Mouse (Mus musculus) neural tube, embryonic 10.5 days (tissue): ENCODE measurements around the gene Nabp1.
"Not testable (repeated sequence)": the region's sequence is repeated elsewhere in the genome, so short reads cannot be mapped to it uniquely, and the experiment has no call there.

Experiments
- DNase-seq: peaks from one replicate; pipeline ENCODE4 v3.0.0-alpha.2; 2017; ENCODE audit warnings: low spot score; ENCODE audit errors: extremely low spot score

The Nabp1 gene

GRCm38 (mm10) chr1:51486291-51486690 lies 8.1 kb upstream of the Nabp1 start:
- DNase-seq = no peak

DNA sequence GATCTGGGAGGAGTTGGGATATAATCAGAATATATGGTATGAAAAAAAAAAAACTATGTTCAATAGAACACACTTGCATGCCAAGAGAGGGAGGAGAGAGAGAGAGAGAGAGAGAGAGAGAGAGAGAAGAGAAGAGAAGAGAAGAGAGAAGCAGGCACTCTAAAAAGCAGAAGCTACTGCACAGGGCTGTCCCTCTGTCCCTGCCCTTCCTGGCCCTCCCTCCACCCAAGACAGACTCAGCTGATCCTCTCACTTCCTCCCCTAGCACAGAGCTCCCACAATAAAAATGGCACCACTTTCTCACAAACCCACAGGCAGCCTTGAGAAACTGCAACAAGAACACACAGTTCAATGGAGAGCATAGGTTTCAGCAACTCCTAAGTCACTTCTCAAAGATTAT lies 2.2 kb upstream of the Nabp1 start:
- DNase-seq = no peak

- no peak for DNase-seq
These were observed 1.5 kb upstream of the Nabp1 start for GRCm38 (mm10) chr1:51479691-51480090.

GRCm38 (mm10) chr1:51479027-51479329 lies 753 bp upstream of the Nabp1 start:
- no peak for DNase-seq

DNA sequence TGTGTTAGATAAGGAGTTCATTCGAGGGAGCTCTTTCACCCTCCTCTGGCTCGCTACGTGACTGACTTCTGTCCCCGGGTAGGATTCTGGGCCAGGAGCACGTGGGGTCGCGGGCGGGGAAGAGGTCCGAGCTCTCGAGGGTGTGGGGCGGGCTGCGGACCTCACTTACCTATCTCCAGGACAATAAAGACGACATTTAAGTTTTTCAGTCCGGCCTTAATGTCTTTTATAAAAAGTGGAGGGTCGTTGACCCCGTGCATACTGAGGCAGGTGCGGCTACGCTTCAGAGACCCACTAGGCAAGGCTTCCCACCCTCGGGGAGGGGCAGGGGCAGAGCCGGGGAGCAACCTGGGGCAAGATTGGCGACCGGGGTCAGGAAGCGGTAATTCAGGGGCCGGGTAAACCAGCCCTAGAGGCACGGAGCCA lies 556 bp downstream of the Nabp1 start:
- peak; percentile 52 for DNase-seq

DNA sequence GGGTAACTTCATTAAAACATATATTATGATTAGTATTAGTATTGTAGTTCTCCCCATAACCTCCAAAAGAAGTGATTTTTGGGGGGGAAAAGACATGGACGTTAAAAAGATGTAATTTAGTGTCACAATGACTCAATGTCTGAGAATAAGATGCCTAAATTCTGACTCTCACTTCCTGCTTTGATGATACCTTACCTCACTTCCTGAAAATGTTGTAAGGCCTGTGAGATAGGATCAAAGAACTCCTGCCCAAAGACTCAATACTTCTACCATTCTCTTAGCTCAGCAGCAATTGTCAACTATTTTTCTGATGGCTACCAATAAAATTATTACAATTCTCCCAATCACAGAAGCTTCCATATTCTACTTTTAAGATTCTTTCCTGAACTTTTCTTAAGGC lies 1.8 kb downstream of the Nabp1 start:
- DNase-seq = no peak

GRCm38 (mm10) chr1:51468077-51468476 lies 10.1 kb downstream of the Nabp1 start:
- no peak for DNase-seq

DNA sequence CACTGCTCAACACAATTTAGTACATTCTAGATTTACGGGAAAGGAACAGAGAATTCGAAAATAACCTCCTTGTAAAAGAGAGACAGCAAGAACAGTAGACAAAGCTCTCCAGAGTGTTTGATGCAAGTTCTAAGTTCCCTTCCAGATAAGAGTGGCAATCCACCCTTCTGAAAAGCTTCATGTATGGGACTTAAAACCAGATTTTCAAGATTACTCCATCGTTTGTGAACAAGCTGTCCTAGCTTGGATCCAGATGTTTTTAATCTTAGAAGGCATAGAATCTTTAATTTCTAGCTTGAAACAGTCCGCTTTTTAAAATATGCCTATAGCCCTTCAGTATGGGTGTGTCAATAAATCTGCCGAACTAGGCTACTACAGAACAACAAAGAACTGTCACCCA lies 11.0 kb downstream of the Nabp1 start:
- no peak for DNase-seq

DNA sequence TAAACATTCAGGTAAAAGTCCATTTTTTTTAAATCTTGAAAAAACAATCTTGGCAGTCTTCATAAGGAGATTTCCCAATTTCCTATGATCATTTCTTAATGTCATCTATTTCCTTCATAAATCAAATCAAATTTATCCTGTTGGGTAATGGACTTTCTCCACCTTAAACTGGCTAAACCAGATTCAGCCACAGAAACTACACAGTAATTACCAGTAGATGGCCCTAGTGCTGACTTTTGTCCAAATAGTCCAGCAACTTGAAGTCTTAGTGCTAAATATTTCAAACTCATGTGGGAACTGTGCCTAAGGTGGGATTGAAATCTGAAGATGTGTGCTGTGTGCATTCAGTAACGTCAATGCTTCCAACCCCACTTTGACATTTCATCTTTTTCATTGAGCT lies 11.8 kb downstream of the Nabp1 start:
- DNase-seq = no peak

GRCm38 (mm10) chr1:51465285-51465684 lies 12.9 kb downstream of the Nabp1 start:
- no peak for DNase-seq

GRCm38 (mm10) chr1:51463038-51463437 lies 15.2 kb downstream of the Nabp1 start:
- DNase-seq = no peak

GRCm38 (mm10) chr1:51458731-51459450 lies 19.3 kb downstream of the Nabp1 start:
- DNase-seq = peak; percentile 27

DNA sequence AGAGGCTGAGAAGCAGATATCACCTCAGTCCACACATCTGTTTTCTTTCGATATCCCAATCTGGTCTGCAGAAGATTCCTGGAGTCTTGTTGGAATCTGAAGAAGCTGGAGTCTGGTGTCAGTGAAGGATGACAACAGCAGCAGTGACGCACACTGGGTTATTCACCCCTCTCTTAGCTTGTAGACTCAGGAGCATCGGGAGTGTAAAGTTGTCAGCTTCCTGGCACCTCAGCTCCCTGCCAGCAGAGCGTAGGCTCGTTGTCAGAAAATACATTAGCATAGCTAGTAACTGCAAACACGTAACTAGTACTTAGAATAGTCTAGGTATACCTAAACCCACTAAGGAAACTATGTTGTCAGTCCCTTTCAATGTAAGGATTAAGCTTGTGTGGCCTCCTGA lies 20.1 kb downstream of the Nabp1 start:
- no peak for DNase-seq

- DNase-seq = no peak
These were observed 21.0 kb downstream of the Nabp1 start for GRCm38 (mm10) chr1:51457249-51457648.

GRCm38 (mm10) chr1:51448789-51449188 lies 29.4 kb downstream of the Nabp1 start:
- DNase-seq = no peak

DNA sequence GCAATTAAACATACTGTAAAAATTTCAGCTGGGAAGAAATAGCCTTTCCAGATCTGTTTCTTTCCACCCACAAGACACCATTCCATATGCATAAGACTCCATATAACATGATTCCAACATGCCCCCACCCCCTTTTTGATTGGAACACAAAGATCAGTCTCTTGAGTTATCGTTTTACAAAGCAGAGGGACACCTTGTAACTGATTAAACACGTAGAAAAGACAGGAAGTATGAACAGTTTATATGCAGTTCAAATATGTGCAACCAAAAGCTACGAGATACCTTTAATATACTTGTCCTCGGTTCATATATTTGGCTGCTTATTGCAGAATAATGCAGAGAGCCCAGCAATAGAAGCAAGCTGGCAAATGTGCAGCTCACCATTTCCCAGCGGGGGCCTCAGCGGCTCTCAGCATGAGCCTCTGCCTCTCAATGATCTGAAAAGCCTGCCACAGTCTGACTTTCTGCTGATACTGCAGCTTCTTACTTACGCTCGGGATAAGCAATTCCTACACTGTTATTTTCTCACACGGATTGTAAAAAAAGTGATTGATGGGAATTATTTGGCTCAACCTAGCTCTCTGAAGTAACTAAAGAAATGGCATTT lies 32.3 kb downstream of the Nabp1 start:
- no peak for DNase-seq

DNA sequence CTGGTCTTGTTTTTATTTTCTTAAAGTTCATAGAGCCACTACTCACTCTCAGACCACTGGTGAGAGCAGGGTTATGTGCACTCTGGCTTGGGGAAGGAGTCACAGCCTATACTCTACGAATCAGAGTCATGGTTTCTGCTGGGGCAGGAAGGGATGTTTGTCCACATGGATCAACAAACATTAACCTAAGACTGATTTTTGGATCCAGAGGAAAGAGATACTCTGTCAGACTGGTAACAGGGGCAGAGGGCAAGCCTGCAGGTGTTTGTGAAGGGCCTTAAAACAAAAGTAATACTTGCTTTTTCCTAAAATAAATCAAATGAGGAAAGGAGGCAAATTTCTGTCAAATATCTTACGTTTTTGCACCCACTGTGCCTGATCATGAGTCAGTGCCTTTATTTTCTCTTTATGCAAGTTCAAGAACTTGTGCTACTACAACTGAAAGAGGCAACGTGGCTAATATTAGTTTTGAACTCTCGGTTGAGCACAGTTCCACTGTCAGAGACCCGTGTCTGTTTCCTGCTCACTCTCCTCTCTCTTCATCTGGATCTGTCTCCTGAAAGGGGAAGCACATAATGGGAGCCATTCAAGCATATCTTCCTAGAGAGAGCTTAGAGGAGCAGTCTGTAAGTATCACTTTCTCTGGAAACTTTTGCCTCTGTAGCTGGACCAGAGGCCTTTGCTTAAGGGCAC lies 32.9 kb downstream of the Nabp1 start:
- DNase-seq = no peak

DNA sequence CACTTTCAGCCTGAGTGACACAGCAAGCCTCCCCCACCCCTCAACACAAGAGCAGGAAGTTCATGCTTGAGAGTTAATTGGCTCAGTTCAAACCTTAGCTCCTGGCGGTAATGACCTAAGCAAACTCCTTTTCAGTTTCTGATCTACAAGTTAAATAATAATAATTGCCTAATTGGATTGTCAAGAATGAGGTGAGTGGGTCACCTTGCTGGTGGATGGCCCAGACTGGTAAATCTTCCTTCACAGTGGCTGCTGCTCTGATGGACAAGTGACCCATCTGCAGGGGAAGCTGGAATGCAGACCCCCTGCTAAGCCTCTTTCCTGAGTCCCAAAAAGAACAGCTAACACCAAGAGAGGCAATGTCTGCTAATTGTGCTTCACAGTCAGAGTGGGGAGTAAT lies 48.5 kb downstream of the Nabp1 start:
- no peak for DNase-seq

- no peak for DNase-seq
These were observed 51.9 kb downstream of the Nabp1 start for GRCm38 (mm10) chr1:51426298-51426697.

DNA sequence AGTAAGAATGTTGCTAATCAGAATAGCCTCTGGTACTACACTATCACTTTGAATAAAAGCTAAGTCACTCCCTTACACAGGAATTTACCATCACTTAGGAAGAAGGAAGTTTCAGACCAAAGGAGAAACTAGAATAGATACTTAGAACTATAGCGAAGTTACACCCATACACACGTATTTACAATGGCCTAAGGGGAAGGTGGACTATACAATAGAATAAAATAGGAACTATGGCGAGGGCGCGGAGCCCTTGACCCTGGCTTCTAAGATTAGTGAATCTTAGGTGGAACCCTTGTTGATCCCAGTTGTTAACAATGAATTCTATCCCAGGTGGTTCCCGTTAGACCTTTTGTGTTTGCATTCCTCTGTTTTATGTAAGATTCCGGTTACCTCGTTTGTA lies 57.2 kb downstream of the Nabp1 start:
- DNase-seq = not testable (repeated sequence)

DNA sequence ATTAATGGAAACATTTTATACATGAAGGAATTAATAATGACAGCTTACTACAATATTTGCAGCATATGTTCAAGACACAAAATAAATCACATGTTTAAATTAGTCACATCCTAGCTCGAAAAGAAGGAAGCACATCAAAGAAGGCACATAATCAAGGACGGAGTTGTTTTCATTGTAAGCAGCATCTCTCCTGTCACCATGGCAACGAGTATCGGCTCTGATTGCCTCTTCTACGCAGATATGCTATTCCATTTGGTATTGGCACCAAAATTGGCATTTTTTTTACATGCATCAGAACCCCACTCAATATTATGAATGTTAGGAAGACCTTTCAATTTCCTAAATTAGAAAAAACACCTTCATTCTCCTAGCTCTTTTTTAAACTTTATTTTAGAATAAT lies 59.5 kb downstream of the Nabp1 start:
- no peak for DNase-seq
